Mouse (Mus musculus) kidney, adult 2 months (tissue): ENCODE measurements around the gene Rdh5.

Experiments
- CTCF ChIP-seq: fragments of 200-500 bp; conservative IDR thresholded peaks from 2 replicates; pipeline ENCODE4 v1.5.1; 2011; ENCODE audit warnings: low read depth, mild to moderate bottlenecking, control low read depth, low read length, moderate library complexity, mixed read lengths; ENCODE audit not compliant: insufficient read depth, insufficient read length
- POLR2A ChIP-seq: fragments of 200-500 bp; IDR thresholded peaks from one replicate; pipeline ENCODE4 v1.6.1; 2011; ENCODE audit warnings: low read depth, low read length, control low read depth

- TF ChIP-seq CTCF (no peak), POLR2A (no peak)
Measured at GRCm38 (mm10) chr10:128911430-128911829, 11.3 kb downstream of the Rdh5 start.
